Mouse (Mus musculus) myocyte (in vitro differentiated cells): ENCODE results near the gene Fgfr4. TPM values are rescaled to one million over a fixed set of nuclear protein-coding genes. Genes with fewer than 3 reads are reported as not detected.

Experiments used
- H3K27me3 ChIP-seq: one replicate; pipeline ENCODE4 v1.6.1; 2011; ENCODE audit not compliant: control insufficient read depth, insufficient read depth, insufficient read length
- H3K36me3 ChIP-seq: one replicate; pipeline ENCODE4 v1.6.1; 2011; ENCODE audit not compliant: control insufficient read depth, insufficient read depth
- H3K4me2 ChIP-seq: one replicate; pipeline ENCODE4 v1.6.1; 2011; ENCODE audit warnings: low read depth, control low read depth
- H3K4me3 ChIP-seq: one replicate; pipeline ENCODE4 v1.5.1; 2011; ENCODE audit warnings: mild to moderate bottlenecking, control low read depth, moderate library complexity
- H3K79me2 ChIP-seq: one replicate; pipeline ENCODE4 v1.6.1; 2011; ENCODE audit not compliant: control insufficient read depth, insufficient read depth
- H3ac ChIP-seq: one replicate; pipeline ENCODE4 v1.6.1; 2011; ENCODE audit not compliant: control insufficient read depth, insufficient read length
- CEBPB ChIP-seq: IDR thresholded peaks from 2 replicates; pipeline ENCODE4 v1.6.1; 2011; ENCODE audit warnings: mild to moderate bottlenecking, moderate library complexity; ENCODE audit not compliant: poor library complexity, insufficient read depth, severe bottlenecking
- E2F4 ChIP-seq: IDR thresholded peaks from one replicate; pipeline ENCODE4 v1.6.1; 2011; ENCODE audit warnings: mild to moderate bottlenecking, control low read depth, moderate library complexity; ENCODE audit not compliant: insufficient read depth
- MAX ChIP-seq: IDR thresholded peaks from one replicate; pipeline ENCODE4 v1.6.1; 2011; ENCODE audit warnings: low read depth, mild to moderate bottlenecking, control low read depth
- MYOD1 ChIP-seq, 3 experiments: IDR thresholded peaks; one replicate each; pipeline ENCODE4 v1.6.1; 2011; ENCODE audit warnings: control low read depth in 2 of 3, low read depth in 2 of 3, mild to moderate bottlenecking in 2 of 3, moderate library complexity in 1 of 3; ENCODE audit not compliant: insufficient read length in 2 of 3, control insufficient read depth in 1 of 3
- MYOG ChIP-seq, 3 experiments: IDR thresholded peaks; one replicate each; pipeline ENCODE4 v1.6.1; 2011; ENCODE audit warnings: control low read depth in 2 of 3, low read depth in 2 of 3, mild to moderate bottlenecking in 2 of 3; ENCODE audit not compliant: insufficient read length in 2 of 3, control insufficient read depth in 1 of 3, insufficient read depth in 1 of 3
- POLR2A ChIP-seq: IDR thresholded peaks from one replicate; pipeline ENCODE4 v1.6.1; 2011; ENCODE audit warnings: low read depth, mild to moderate bottlenecking, control low read depth, moderate library complexity; ENCODE audit not compliant: insufficient read length
- POLR2AphosphoS2 ChIP-seq: IDR thresholded peaks from one replicate; pipeline ENCODE4 v1.6.1; 2011; ENCODE audit warnings: low read depth, control low read depth; ENCODE audit not compliant: insufficient read length
- REST ChIP-seq: IDR thresholded peaks from one replicate; pipeline ENCODE4 v1.6.1; 2011; ENCODE audit warnings: mild to moderate bottlenecking, control low read depth, moderate library complexity; ENCODE audit not compliant: insufficient read depth, insufficient read length
- SRF ChIP-seq: IDR thresholded peaks from one replicate; pipeline ENCODE4 v1.6.1; 2011; ENCODE audit warnings: low read depth; ENCODE audit not compliant: control insufficient read depth, insufficient read length
- TCF12 ChIP-seq: IDR thresholded peaks from one replicate; pipeline ENCODE4 v1.6.1; 2011; ENCODE audit warnings: mild to moderate bottlenecking, control low read depth; ENCODE audit not compliant: poor library complexity, insufficient read depth, severe bottlenecking
- TCF3 ChIP-seq: IDR thresholded peaks from one replicate; pipeline ENCODE4 v1.6.1; 2011; ENCODE audit warnings: low read depth, control low read depth; ENCODE audit not compliant: insufficient read length
- USF1 ChIP-seq: IDR thresholded peaks from one replicate; pipeline ENCODE4 v1.6.1; 2011; ENCODE audit warnings: low read depth, mild to moderate bottlenecking, control low read depth, moderate library complexity
- polyA plus RNA-seq: library from polyadenylated mRNA; unstranded; fragments of >200 nt; fragmentation: generic; extraction: Trizol; gene quantifications from one replicate; pipeline ENCODE4 v1.2.1, GENCODE M21; 2012; ENCODE audit warnings: missing spikeins

The Fgfr4 gene
- polyA plus RNA-seq, 1 experiment: 6.6 TPM

DNA sequence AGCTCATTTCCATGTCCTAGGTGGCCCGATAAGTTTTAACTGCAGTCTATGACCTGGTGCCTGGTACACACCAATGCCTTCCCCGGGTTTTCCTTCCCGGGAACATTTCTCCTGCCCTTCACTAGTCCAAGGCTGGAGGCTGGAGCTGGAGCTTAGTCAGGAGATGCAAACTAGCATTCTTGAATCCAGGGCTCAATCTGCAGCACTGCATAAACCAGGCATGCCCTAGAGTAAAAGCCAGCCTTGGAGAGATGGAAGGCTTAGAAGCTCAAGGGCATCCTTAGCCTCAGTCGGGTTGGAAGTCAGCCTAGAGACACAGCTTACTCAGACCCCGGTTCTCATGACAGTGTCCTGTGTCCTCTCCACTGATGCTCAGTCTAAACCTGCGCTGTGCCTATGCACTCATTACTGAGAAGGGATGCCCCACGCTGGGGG is 19.9 kb downstream of the Fgfr4 start:
- H3K4me3 ChIP-seq: peak overlapping the region; percentile 15
- no peak overlapping the region for H3ac ChIP-seq
- H3K36me3 ChIP-seq: no peaks in the 10 kb centered on the region
- H3K27me3 ChIP-seq: no peaks in the 10 kb centered on the region
- peak overlapping the region; percentile 98 for H3K4me2 ChIP-seq
- no peaks in the 10 kb centered on the region for H3K79me2 ChIP-seq
- TF ChIP-seq POLR2A (no peak), REST (no peak), CEBPB (no peak)

GRCm38 (mm10) chr13:55174347-55174746 is 21.9 kb downstream of the Fgfr4 start:
- Histone ChIP-seq H3K36me3 (no peaks in the 10 kb centered on the region), H3ac (no peak overlapping the region), H3K27me3 (no peaks in the 10 kb centered on the region), H3K4me2 (no peak overlapping the region), H3K4me3 (no peak overlapping the region), H3K79me2 (no peaks in the 10 kb centered on the region)
- no peak for TF ChIP-seq MAX
- TF ChIP-seq MYOD1 (IDR thresholded peaks at IDR 0.05; ENCODE audit: control insufficient read depth in 1 of 3, insufficient read length in 2 of 3, low read depth in 2 of 3): peak in 2 of 3 experiments; percentile 40 to 52
- TF ChIP-seq MYOG (IDR thresholded peaks at IDR 0.05; ENCODE audit: control insufficient read depth in 1 of 3, insufficient read depth in 1 of 3, insufficient read length in 2 of 3, low read depth in 2 of 3): peak in 2 of 3 experiments; percentile 50 to 58
- no peak for TF ChIP-seq CEBPB
- no peak for TF ChIP-seq TCF3

GRCm38 (mm10) chr13:55176265-55176664 is 23.8 kb downstream of the Fgfr4 start:
- H3ac ChIP-seq: no peak overlapping the region
- no peak overlapping the region for H3K4me2 ChIP-seq
- no peaks in the 10 kb centered on the region for H3K79me2 ChIP-seq
- TF ChIP-seq MAX: no peak
- no peaks in the 10 kb centered on the region for H3K27me3 ChIP-seq
- no peak overlapping the region for H3K4me3 ChIP-seq
- H3K36me3 ChIP-seq: no peaks in the 10 kb centered on the region

- TF ChIP-seq TCF12 (no peak), MYOG (IDR thresholded peaks at IDR 0.05; ENCODE audit: control insufficient read depth in 1 of 3, insufficient read depth in 1 of 3, insufficient read length in 2 of 3, low read depth in 2 of 3) (no peak), CEBPB (no peak), MAX (no peak), E2F4 (no peak), MYOD1 (IDR thresholded peaks at IDR 0.05; ENCODE audit: control insufficient read depth in 1 of 3, insufficient read length in 2 of 3, low read depth in 2 of 3) (no peak), REST (no peak), POLR2A (no peak), USF1 (no peak), TCF3 (no peak)
- no peak overlapping the region for H3K4me3 ChIP-seq
- no peaks in the 10 kb centered on the region for H3K79me2 ChIP-seq
- H3ac ChIP-seq: no peak overlapping the region
- no peaks in the 10 kb centered on the region for H3K36me3 ChIP-seq
- H3K4me2 ChIP-seq: no peak overlapping the region
- H3K27me3 ChIP-seq: no peaks in the 10 kb centered on the region
Observed at GRCm38 (mm10) chr13:55177903-55178496, 25.6 kb downstream of the Fgfr4 start.

GRCm38 (mm10) chr13:55178556-55178955 is 26.1 kb downstream of the Fgfr4 start:
- TF ChIP-seq TCF3: no peak
- no peak for TF ChIP-seq TCF12
- no peak for TF ChIP-seq MYOD1 (IDR thresholded peaks at IDR 0.05; ENCODE audit: control insufficient read depth in 1 of 3, insufficient read length in 2 of 3, low read depth in 2 of 3)
- TF ChIP-seq CEBPB: no peak
- TF ChIP-seq SRF: no peak
- no peak for TF ChIP-seq POLR2AphosphoS2
- no peak for TF ChIP-seq REST
- TF ChIP-seq MAX: no peak
- TF ChIP-seq USF1: no peak
- no peak for TF ChIP-seq POLR2A
- TF ChIP-seq E2F4: no peak
- no peak for TF ChIP-seq MYOG (IDR thresholded peaks at IDR 0.05; ENCODE audit: control insufficient read depth in 1 of 3, insufficient read depth in 1 of 3, insufficient read length in 2 of 3, low read depth in 2 of 3)
- no peak overlapping the region for H3K4me3 ChIP-seq
- H3K4me2 ChIP-seq: no peak overlapping the region

GRCm38 (mm10) chr13:55179591-55179990 is 27.2 kb downstream of the Fgfr4 start:
- TF ChIP-seq E2F4 (no peak), MYOG (IDR thresholded peaks at IDR 0.05; ENCODE audit: control insufficient read depth in 1 of 3, insufficient read depth in 1 of 3, insufficient read length in 2 of 3, low read depth in 2 of 3) (no peak), SRF (no peak), MYOD1 (IDR thresholded peaks at IDR 0.05; ENCODE audit: control insufficient read depth in 1 of 3, insufficient read length in 2 of 3, low read depth in 2 of 3) (no peak), TCF3 (no peak), TCF12 (no peak), CEBPB (no peak), MAX (no peak), USF1 (no peak), POLR2AphosphoS2 (no peak), POLR2A (no peak), REST (no peak)
- Histone ChIP-seq H3K79me2 (no peaks in the 10 kb centered on the region), H3K4me2 (no peak overlapping the region), H3K4me3 (no peak overlapping the region), H3K36me3 (no peaks in the 10 kb centered on the region), H3K27me3 (no peaks in the 10 kb centered on the region), H3ac (no peak overlapping the region)

More at GRCm38 (mm10) chr13:55178556-55178955, 26.1 kb downstream of the Fgfr4 start:
- Histone ChIP-seq H3K27me3 (no peaks in the 10 kb centered on the region), H3K79me2 (no peaks in the 10 kb centered on the region), H3K36me3 (no peaks in the 10 kb centered on the region), H3ac (no peak overlapping the region)
